Mouse (Mus musculus) megakaryocyte progenitor cell, adult 5-6 weeks (primary cell): ENCODE data around the gene Gm21833. TPM values are rescaled to one million over a fixed set of nuclear protein-coding genes. Genes with fewer than 3 reads are reported as not detected.
"Not testable (repeated sequence)": the region's sequence is repeated elsewhere in the genome, so short reads cannot be mapped to it uniquely, and the experiment has no call there.

Experiments
- ATAC-seq: replicated peaks from 2 replicates; pipeline ENCODE4 v1.8.0; 2016; ENCODE audit warnings: mild to moderate bottlenecking, moderate TSS enrichment, inconsistent platforms; ENCODE audit not compliant: poor library complexity
- total RNA-seq, 2 experiments: library from RNA; stranded (forward) in 1 of 2; stranded (reverse) in 1 of 2; fragments of 157-497, 149-512 nt in 1 of 2; fragments of 200-1000 nt in 1 of 2; gene quantifications; 2 replicates each; pipeline versions ENCODE4 v1.2.3 to v1.2.4; 2015 to 2017

Gm21833 gene
- total RNA-seq (2015) (not detected in 2 replicates), total RNA-seq (2017) (not detected in 2 replicates)

- not testable (repeated sequence) for ATAC-seq
Observed at GRCm38 (mm10) chr16:82828082-82828481, at the start of gene Gm21833. TSS of gene Gm21833 (plus strand) at chr16:82828382.

- no peak for ATAC-seq
Observed at GRCm38 (mm10) chr16:82789521-82789920, 38.7 kb upstream of the Gm21833 start.

GRCm38 (mm10) chr16:82796489-82796888, 31.7 kb upstream of the Gm21833 start:
- ATAC-seq = no peak

- ATAC-seq = no peak
Observed at GRCm38 (mm10) chr16:82815255-82815654, 12.9 kb upstream of the Gm21833 start.

- no peak for ATAC-seq
Observed at GRCm38 (mm10) chr16:82816615-82817014, 11.6 kb upstream of the Gm21833 start.

GRCm38 (mm10) chr16:82855752-82856151, 27.6 kb downstream of the Gm21833 start:
- ATAC-seq = no peak

- ATAC-seq = no peak
Observed at GRCm38 (mm10) chr16:82864590-82864989, 36.4 kb downstream of the Gm21833 start.
